Mouse (Mus musculus) common myeloid progenitor, adult 5-6 weeks (primary cell): ENCODE measurements around the gene Taar1. TPM values are rescaled to one million over a fixed set of nuclear protein-coding genes. Genes with fewer than 3 reads are reported as not detected.

Experiments used
- ATAC-seq: replicated peaks from 2 replicates; pipeline ENCODE4 v1.8.0; 2016; ENCODE audit warnings: low read depth, mild to moderate bottlenecking, moderate TSS enrichment, inconsistent platforms; ENCODE audit not compliant: poor library complexity, severe bottlenecking
- total RNA-seq: library from RNA; stranded (forward); fragments of 200-1000, 187-1606 nt; gene quantifications from 2 replicates; pipeline ENCODE4 v1.2.3, GENCODE M21; 2017

Taar1 gene
- total RNA-seq = not detected in 2 replicates

- ATAC-seq = no peak
Observed at GRCm38 (mm10) chr10:23920056-23920455, at the start of gene Taar1. TSS of gene Taar1 (plus strand) at chr10:23920356.

- ATAC-seq = no peak
Observed at GRCm38 (mm10) chr10:23880695-23881094, 39.5 kb upstream of the Taar1 start.

- no peak for ATAC-seq
Observed at GRCm38 (mm10) chr10:23884910-23885309, 35.2 kb upstream of the Taar1 start.

- ATAC-seq = no peak
Observed at GRCm38 (mm10) chr10:23886060-23886459, 34.1 kb upstream of the Taar1 start.

GRCm38 (mm10) chr10:23892987-23893386, 27.2 kb upstream of the Taar1 start:
- no peak for ATAC-seq

- ATAC-seq = no peak
Observed at GRCm38 (mm10) chr10:23894601-23895349, 25.4 kb upstream of the Taar1 start, which contains the start of gene Vnn1. TSS of gene Vnn1 (plus strand) at chr10:23894688.

- ATAC-seq = no peak
Observed at GRCm38 (mm10) chr10:23895376-23895775, 24.8 kb upstream of the Taar1 start.

GRCm38 (mm10) chr10:23901119-23901518, 19.0 kb upstream of the Taar1 start:
- no peak for ATAC-seq

- no peak for ATAC-seq
Observed at GRCm38 (mm10) chr10:23905661-23906060, 14.5 kb upstream of the Taar1 start.

GRCm38 (mm10) chr10:23922468-23922867, 2.3 kb downstream of the Taar1 start:
- no peak for ATAC-seq

GRCm38 (mm10) chr10:23923941-23924340, 3.8 kb downstream of the Taar1 start:
- ATAC-seq = no peak

- no peak for ATAC-seq
Observed at GRCm38 (mm10) chr10:23937613-23938012, 17.5 kb downstream of the Taar1 start.

GRCm38 (mm10) chr10:23938312-23938711, 18.2 kb downstream of the Taar1 start, which contains the start of gene Taar2:
TSS of gene Taar2 (plus strand) at chr10:23938572.
- ATAC-seq = no peak

- no peak for ATAC-seq
Observed at GRCm38 (mm10) chr10:23942465-23942864, 22.3 kb downstream of the Taar1 start.

- no peak for ATAC-seq
Observed at GRCm38 (mm10) chr10:23948026-23948425, 27.9 kb downstream of the Taar1 start.

GRCm38 (mm10) chr10:23949508-23950005, 29.4 kb downstream of the Taar1 start, which contains the start of gene Taar3:
TSS of gene Taar3 (plus strand) at chr10:23949558.
- no peak for ATAC-seq

GRCm38 (mm10) chr10:23951714-23952113, 31.6 kb downstream of the Taar1 start:
- ATAC-seq = no peak

GRCm38 (mm10) chr10:23959071-23959470, 38.9 kb downstream of the Taar1 start:
- ATAC-seq = no peak

GRCm38 (mm10) chr10:23960444-23960915, 40.3 kb downstream of the Taar1 start, which contains the start of gene Taar4:
TSS of gene Taar4 (plus strand) at chr10:23960494.
- ATAC-seq = peak; percentile 95

- ATAC-seq = no peak
Observed at GRCm38 (mm10) chr10:23963444-23963843, 43.3 kb downstream of the Taar1 start.

- no peak for ATAC-seq
Observed at GRCm38 (mm10) chr10:23964921-23965610, 44.9 kb downstream of the Taar1 start.
